Mouse (Mus musculus) spleen, postnatal 14 days (tissue): ENCODE measurements at regions not wholly inside any gene's neighbourhood (a gene's known extent, or its start where the extent isn't known, plus 50 kb on each side); places are given as distances from the start of the nearest gene placed in this dataset.

Source experiments
- DNase-seq, 2 experiments: peaks; one replicate each; pipeline ENCODE4 v3.0.0; 2021 to 2022; ENCODE audit warnings: low spot score in 2 of 2

DNA sequence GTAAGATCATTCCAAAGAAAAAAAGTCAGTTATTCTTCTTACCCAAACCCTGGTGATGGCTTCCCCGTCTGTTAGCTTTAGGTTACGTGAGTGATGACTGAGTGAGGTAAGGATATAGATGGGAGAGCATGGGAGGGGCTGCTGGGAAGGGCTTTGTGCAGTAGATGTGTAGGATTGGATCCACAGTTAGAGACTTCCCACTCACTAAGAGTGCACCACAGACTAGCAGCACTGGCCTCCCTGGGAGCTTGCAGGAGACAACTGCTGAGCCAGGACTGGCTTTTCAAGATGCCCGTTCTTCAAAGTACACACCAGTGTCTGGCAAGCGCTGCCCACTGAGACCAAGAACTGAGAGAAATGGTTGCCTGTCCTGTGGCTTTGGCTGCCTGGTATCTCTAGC, 62.0 kb upstream of the Ifne start:
- DNase-seq: no peak

DNA sequence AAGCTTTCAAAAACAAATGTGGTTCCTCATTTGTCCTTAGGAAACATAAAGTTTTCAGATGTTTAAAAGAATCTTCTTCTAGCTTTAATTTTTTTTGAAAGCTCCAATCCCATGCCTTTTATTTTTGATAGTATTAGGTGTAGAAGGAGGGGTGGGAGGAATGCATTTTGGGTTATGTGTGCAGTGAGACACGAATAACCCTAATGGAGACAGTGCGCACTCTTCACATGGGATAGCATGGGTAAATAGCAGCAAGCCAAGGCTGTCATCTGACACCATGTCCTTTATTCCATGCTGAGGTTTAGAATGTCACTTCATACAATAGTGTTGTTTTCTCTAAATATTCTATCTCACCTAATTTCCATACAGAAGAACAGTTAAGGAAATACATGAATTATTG, 60.7 kb upstream of the Ifne start:
- DNase-seq: no peak

DNA sequence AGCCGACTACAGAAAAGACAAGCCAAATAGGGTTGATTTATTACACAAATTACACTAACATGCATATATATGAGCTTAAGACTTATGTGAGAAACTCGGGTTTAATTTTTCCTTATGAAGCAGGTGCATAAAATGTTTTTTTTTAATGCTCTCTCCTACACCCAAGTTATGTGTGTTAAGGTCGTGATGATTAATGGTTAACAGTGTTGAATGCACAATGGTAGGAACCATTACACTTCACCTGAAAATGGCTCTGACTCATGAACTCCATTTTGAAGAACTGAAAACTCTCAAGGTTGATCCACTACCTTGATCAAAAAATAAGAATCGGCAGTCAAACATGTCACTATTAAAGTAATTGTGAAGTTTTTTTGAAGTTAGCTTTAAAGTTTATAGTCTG, 59.4 kb upstream of the Ifne start:
- no peak for DNase-seq

DNA sequence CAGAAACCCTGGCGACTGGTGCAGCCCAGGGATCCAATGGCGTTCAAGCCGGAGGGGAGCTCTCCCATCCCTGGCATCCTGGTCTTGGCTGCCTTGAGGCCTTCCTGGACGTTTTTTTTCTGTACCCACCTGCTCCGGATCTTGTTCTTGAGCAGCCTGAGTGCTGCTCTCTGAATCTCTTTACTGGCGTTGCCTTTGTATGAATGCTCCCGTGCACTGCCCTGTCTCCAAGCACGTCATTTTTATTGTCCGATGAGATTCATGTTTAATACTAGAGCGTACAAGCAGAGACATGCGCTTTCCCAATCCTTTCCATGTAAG, 58.7 kb upstream of the Ifne start:
- DNase-seq: no peak

DNA sequence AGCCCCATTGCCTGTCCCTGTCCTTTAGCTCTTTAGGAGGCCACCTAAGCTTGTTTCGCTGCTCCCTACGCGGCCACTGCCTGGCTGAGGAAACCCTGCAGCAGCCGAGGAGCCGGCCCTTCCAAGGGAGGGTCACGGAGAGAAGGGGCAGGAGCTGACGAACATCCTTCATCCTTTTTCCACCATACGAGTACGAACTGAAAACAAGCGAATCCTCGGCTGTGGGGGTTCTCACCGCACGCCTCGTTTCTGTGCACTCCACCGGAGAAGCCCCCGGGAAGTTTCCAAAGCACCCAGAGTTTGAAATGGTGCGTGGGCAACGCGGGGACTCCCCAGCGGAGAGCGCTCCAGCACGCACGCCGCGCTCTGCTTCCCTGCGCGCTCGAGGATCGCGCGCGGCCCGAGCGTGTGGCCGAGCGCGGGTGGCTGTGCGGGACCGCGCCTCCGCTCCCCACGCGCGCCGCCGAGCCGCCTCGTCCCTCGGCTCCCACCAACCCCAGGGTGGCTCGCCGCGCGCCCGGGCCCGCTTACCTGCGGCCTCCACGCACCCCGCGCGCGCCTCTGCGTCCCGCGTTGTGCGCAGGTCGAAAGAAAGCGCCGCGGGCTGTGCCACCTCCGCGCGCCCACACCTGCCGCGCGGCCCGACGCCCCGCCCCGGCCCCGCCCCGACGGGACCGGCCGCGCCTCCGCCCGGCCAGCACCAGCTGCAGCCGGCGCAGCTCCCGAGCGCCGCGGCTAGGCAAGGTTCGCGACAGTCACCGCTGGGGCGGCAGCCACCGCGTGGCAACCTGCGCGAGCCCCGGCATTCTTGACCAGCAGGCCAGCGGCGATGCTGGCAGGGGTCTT, 58.1 kb upstream of the Ifne start:
- peak in 1 of 2 experiments; percentile 1 for DNase-seq

DNA sequence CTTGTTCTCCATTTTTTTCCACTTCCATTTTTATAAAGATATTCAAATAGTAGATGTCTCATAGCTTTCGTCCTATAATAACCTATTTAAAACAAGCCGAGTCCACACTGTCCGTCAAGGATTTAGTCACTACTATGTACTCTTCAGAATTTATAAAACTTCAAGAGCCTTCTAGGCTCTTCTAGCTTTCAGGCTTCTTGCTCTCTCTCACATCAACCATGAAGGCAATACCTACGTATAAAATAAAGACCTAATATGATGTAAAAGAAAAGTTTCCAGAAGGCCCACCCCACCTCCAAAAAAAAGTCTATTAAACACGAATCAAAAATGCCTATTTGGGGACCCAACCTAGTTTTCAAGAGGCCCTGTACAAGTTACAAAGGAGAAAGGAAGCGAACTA, 57.0 kb upstream of the Ifne start:
- no peak for DNase-seq

DNA sequence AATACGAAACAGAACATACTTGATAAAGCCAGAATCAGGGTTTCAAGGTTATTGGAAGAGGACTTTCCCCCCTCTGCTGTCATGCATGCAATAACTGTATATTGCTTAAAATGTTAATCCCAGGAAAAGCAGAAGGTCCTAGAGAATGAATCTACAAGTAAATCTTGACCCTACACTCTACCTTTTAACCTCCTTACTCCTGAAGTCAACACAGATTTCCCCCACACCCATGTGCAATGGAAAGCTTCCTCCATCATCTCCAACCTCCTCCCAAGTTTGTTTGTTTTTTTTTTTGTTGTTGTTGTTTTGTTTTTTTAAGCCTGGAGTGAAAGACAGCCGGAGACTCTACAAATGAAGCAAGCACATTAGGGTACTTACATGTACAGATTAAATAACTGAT, 55.9 kb upstream of the Ifne start:
- no peak for DNase-seq

DNA sequence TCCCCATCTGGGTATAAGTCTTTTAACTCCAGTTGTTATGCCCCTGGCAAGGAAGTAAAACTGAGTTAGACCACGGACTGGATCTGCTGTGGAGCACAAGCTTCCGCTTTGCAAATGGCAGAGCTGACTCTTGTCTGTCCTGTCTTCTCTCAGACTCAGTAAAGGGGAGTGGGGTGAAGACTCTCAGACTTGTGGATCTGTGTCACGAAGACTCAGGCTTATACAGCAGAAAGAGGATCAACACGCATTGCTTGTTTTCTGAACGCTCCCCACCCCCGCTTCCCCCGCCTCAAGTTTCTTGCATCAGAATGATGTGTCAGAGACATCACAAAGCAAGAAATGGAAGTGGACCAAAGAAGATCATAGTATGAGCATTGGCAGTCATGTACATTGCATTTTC, 55.3 kb upstream of the Ifne start:
- DNase-seq: no peak

DNA sequence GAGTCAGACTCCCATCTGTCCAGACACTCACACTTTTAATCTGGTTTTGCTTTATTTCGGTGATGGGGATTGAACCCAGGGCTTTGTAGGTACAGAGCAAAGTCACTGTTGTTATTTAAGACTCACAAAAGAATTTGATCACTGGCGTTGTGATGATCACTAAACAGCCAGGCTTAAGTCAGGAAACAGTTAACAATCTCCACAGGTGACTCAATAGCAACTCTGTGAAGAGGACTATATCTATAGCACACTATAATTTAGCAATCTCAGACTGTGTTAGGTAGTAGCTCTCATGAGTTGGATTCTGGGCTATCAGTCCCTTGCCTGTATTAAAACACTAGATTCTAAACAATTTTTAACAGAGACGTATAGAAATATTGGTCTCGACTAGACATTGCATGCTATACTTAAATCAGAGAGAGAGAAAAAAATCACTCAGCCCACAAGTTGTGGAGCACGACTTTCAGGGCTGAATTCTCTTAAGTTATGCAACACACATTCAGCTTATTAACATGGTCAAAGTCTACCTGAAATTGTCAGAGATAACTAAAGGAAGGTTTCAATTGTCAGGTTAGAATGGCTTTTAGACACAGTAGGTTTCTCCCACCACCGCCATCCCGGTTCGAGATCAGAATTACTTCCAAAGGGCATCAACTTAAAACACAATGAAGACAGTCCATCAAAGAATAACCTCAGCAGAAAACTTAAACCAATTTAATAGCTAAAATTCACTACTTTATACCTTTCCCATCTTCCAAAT, 54.4 kb upstream of the Ifne start:
- no peak for DNase-seq

DNA sequence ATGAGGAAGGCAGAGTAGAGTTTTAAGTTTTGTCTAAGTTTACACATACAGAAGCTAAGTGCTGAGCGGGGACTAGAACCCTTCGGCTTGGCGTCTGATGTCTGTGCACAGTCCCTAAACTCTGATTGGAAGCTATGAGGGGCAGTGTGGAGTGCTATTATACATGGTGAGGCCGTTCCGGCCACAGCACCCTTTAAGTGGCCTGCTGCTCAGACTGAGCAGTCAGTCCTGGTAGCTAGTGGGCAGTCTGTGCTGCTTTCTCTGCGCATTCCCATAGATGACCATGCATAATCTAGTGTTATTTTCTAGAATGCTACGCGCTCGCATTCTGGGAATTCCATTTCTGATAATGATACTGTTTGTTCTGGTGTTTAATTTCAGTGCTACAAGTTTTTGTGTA, 51.2 kb upstream of the Ifne start:
- no peak for DNase-seq
